Mouse (Mus musculus) erythroblast, embryonic 14.5 days (primary cell): ENCODE measurements at regions not wholly inside any gene's neighbourhood (a gene's known extent, or its start where the extent isn't known, plus 50 kb on each side); places are given as distances from the start of the nearest gene placed in this dataset.

Source experiments
- GATA1 ChIP-seq: IDR thresholded peaks from 2 replicates; pipeline ENCODE4 v1.6.1; 2012; ENCODE audit warnings: low read length, inconsistent platforms, mixed read lengths
- TAL1 ChIP-seq: IDR thresholded peaks from 3 replicates; pipeline ENCODE4 v1.6.1; 2012; ENCODE audit warnings: low read length, inconsistent platforms, mixed read lengths

GRCm38 (mm10) chr13:102251709-102252108, 441.6 kb upstream of the Cd180 start:
- TF ChIP-seq TAL1: no peak
- no peak for TF ChIP-seq GATA1
